Mouse (Mus musculus): ENCODE data around the gene Rbm14. TPM values are rescaled to one million over a fixed set of nuclear protein-coding genes. Genes with fewer than 3 reads are reported as not detected.
"Not testable (repeated sequence)": the region's sequence is repeated elsewhere in the genome, so short reads cannot be mapped to it uniquely, and the experiment has no call there.

Gene Rbm14
- polyA plus RNA-seq, 1 experiment from 2014 or later, result 87.6 TPM

GRCm38 (mm10) chr19:4782891-4783290, 28.5 kb downstream of the Rbm14 start:
- H3K27me3 ChIP-seq, result no peaks in the 10 kb centered on the region
- H3K27ac ChIP-seq, result no peak overlapping the region
- peaks cover 9% of the 10 kb centered on the region for H3K4me1 ChIP-seq
- H3K9me3 ChIP-seq, result no peaks in the 10 kb centered on the region
- peaks cover 88% of the 10 kb centered on the region for H3K36me3 ChIP-seq
- 93% methylated on average over 2 of the region's 2 CpGs for WGBS
- H3K4me3 ChIP-seq, result no peak overlapping the region
- H3K4me2 ChIP-seq, result no peak overlapping the region
- no peak overlapping the region for H3K9ac ChIP-seq
- ATAC-seq (ENCODE audit: insufficient number of reproducible peaks, insufficient read depth, low FRiP score, low TSS enrichment, low read depth), result no peak

GRCm38 (mm10) chr19:4772785-4773184, 38.6 kb downstream of the Rbm14 start:
- Histone ChIP-seq H3K4me3 (no peak overlapping the region), H3K9ac (no peak overlapping the region), H3K4me2 (no peak overlapping the region), H3K36me3 (peaks cover 85% of the 10 kb centered on the region), H3K4me1 (no peaks in the 10 kb centered on the region), H3K27me3 (no peaks in the 10 kb centered on the region), H3K27ac (no peak overlapping the region), H3K9me3 (no peaks in the 10 kb centered on the region)
- no peak for ATAC-seq (ENCODE audit: insufficient number of reproducible peaks, insufficient read depth, low FRiP score, low TSS enrichment, low read depth)
- WGBS, result 89% methylated on average over 3 of the region's 3 CpGs

DNA sequence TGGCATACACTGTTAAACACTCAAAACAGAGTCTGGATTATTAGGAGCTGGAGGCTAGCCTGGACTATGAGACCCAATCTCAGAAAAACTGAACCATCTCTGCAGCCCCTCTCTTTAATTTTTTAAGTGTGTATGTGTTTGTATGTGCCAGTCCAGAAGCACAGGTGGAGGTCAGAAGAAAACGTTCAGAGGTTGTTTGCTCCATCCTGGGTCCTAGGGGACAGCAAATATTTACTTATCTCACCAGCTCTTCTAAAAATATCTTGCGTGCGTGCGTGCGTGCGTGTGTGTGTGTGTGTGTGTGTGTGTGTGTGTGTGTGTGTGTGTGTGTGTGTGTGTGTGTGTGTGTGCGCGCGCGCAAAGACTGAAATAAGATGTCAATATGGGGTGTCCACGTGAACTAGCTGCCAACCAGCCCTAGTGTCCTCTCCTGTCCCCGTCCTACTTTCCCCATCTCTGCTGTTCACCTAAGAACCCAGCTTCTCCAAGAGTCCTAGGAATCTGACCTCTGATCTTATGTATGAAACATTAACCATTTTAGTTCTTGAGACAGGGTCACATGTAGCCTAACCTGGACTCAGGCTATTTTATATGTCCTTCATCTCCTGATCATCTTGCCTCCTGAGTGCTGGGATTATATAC, 43.8 kb downstream of the Rbm14 start:
- Histone ChIP-seq H3K4me3 (no peak overlapping the region), H3K27me3 (no peaks in the 10 kb centered on the region), H3K36me3 (peaks cover 80% of the 10 kb centered on the region), H3K27ac (no peak overlapping the region), H3K9me3 (no peaks in the 10 kb centered on the region), H3K4me1 (no peaks in the 10 kb centered on the region), H3K4me2 (no peak overlapping the region), H3K9ac (no peak overlapping the region)
- WGBS, result 86% methylated on average over 12 of the region's 12 CpGs
- ATAC-seq (ENCODE audit: insufficient number of reproducible peaks, insufficient read depth, low FRiP score, low TSS enrichment, low read depth), result no peak

- 74% methylated on average over 1 of the region's 1 CpGs for WGBS
- no peak overlapping the region for H3K9ac ChIP-seq
- H3K27me3 ChIP-seq, result no peaks in the 10 kb centered on the region
- H3K4me1 ChIP-seq, result peaks cover 10% of the 10 kb centered on the region
- no peak for ATAC-seq (ENCODE audit: insufficient number of reproducible peaks, insufficient read depth, low FRiP score, low TSS enrichment, low read depth)
- H3K9me3 ChIP-seq, result no peaks in the 10 kb centered on the region
- no peak overlapping the region for H3K4me3 ChIP-seq
- peaks cover 63% of the 10 kb centered on the region for H3K36me3 ChIP-seq
- no peak overlapping the region for H3K27ac ChIP-seq
- no peak overlapping the region for H3K4me2 ChIP-seq
Observed at GRCm38 (mm10) chr19:4762876-4763275, 48.6 kb downstream of the Rbm14 start.

DNA sequence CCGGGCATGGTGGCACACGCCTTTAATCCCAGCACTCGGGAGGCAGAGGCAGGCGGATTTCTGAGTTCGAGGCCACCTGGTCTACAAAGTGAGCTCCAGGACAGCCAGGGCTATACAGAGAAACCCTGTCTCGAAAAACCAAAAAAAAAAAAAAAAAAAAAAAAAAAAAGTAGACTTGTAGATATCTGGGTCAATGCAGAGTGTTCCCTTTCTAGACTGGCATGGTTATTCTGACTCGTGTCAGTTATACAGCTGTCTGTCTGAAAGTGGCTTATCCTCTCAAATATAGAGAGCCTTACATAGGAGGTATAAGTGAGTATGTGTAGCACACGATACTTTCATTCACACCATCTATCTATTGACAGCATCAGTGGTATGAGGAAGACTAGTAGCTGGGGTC, 50.9 kb downstream of the Rbm14 start:
- H3K4me1 ChIP-seq, result peaks cover 15% of the 10 kb centered on the region
- not testable (repeated sequence) for H3K4me3 ChIP-seq; H3K27ac ChIP-seq; ATAC-seq (ENCODE audit: insufficient number of reproducible peaks, insufficient read depth, low FRiP score, low TSS enrichment, low read depth); H3K9me3 ChIP-seq; H3K4me2 ChIP-seq; H3K27me3 ChIP-seq; H3K9ac ChIP-seq
- 86% methylated on average over 8 of the region's 8 CpGs for WGBS
- peaks cover 49% of the 10 kb centered on the region for H3K36me3 ChIP-seq

GRCm38 (mm10) chr19:4756921-4757320, 54.5 kb downstream of the Rbm14 start:
- WGBS, result 6% methylated on average over 9 of the region's 9 CpGs
- peak overlapping the region; percentile 79 for H3K4me2 ChIP-seq
- no peaks in the 10 kb centered on the region for H3K27me3 ChIP-seq
- peak overlapping the region; percentile 67 for H3K4me3 ChIP-seq
- ATAC-seq (ENCODE audit: insufficient number of reproducible peaks, insufficient read depth, low FRiP score, low TSS enrichment, low read depth), result no peak
- H3K36me3 ChIP-seq, result peaks cover 23% of the 10 kb centered on the region
- H3K9me3 ChIP-seq, result no peaks in the 10 kb centered on the region
- peak overlapping the region; percentile 85 for H3K9ac ChIP-seq
- H3K4me1 ChIP-seq, result peaks cover 15% of the 10 kb centered on the region
- H3K27ac ChIP-seq, result peak overlapping the region; percentile 97

DNA sequence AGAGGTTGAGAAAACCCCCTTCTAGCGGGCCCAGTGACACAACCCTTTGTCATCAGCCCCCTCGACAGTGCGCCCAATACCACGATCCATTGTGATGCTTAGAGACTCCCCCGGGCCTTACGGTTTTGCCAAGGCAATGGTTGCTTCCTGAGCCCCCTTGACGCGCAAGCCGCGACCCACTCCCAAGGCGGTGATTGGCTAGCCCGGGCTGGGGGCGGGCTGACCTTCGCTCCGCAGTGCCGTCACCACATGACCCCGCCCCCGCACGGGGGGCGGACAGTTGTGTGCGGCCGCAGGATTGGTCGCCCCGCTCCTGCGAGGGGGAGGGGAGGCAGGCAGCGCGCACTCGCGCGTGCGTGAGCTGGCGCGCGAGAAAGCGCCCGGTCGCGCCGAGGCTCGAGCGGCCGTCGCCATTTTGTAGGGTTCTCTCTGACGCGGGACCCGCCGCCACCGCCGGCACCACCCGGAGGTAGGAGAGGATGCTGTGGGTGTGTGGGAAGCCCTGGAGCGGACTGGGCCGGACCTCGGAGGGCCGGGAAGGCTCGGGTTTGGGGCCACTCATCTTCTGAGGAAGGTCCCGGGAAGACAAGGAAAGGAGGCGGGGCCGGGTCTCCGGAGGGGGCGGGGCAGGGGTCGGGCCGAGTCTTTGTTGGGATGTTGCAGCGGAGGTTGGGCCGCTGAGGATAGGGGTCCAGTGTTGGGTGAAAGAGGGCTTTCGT, 55.1 kb downstream of the Rbm14 start, which contains the start of gene Rbm4b:
Gene Rbm4b, plus strand, starts transcription at position 305 of the 719 bp plus-strand sequence.
- no peaks in the 10 kb centered on the region for H3K27me3 ChIP-seq
- peaks cover 15% of the 10 kb centered on the region for H3K4me1 ChIP-seq
- peaks cover 18% of the 10 kb centered on the region for H3K36me3 ChIP-seq
- under 1% methylated on average over 62 of the region's 65 CpGs for WGBS
- H3K9ac ChIP-seq, result peak within 1 kb of the TSS; percentile 85
- H3K4me2 ChIP-seq, result peak within 1 kb of the TSS; percentile 79
- H3K27ac ChIP-seq, result peak within 1 kb of the TSS; percentile 97
- peak; percentile 97 for ATAC-seq (ENCODE audit: insufficient number of reproducible peaks, insufficient read depth, low FRiP score, low TSS enrichment, low read depth)
- H3K9me3 ChIP-seq, result no peaks in the 10 kb centered on the region
- peak within 1 kb of the TSS; percentile 67 for H3K4me3 ChIP-seq

GRCm38 (mm10) chr19:4755565-4756192, 55.8 kb downstream of the Rbm14 start:
- WGBS, result under 1% methylated on average over 10 of the region's 10 CpGs
- Histone ChIP-seq H3K4me3 (peak overlapping the region; percentile 67), H3K27ac (peak overlapping the region; percentile 97), H3K4me1 (peaks cover 15% of the 10 kb centered on the region), H3K4me2 (peak overlapping the region; percentile 79), H3K27me3 (no peaks in the 10 kb centered on the region), H3K36me3 (peaks cover 11% of the 10 kb centered on the region), H3K9me3 (no peaks in the 10 kb centered on the region), H3K9ac (peak overlapping the region; percentile 85)
- peak; percentile 59 for ATAC-seq (ENCODE audit: insufficient number of reproducible peaks, insufficient read depth, low FRiP score, low TSS enrichment, low read depth)

Other genes starting within 250 kb of the Rbm14 start
- 8.7 and 9.9 TPM in 2 replicates for gene Lrfn4, start 196.0 kb downstream of the Rbm14 start, polyA plus RNA-seq (2015; fragmentation: Nextera tagmentation; extraction: Ambion mirVana)
- 62.5 and 66.6 TPM in 2 replicates for gene Rce1, start 186.0 kb downstream of the Rbm14 start, polyA plus RNA-seq (2015; fragmentation: Nextera tagmentation; extraction: Ambion mirVana)
- gene Gm960, start 113.0 kb downstream of the Rbm14 start, polyA plus RNA-seq (2015; fragmentation: Nextera tagmentation; extraction: Ambion mirVana), result 5.2 and 8.0 TPM in 2 replicates
- 2.6 and 2.9 TPM in 2 replicates for gene Sptbn2, start 100.5 kb downstream of the Rbm14 start, polyA plus RNA-seq (2015; fragmentation: Nextera tagmentation; extraction: Ambion mirVana)
- gene Rbm4b, start 55.1 kb downstream of the Rbm14 start, polyA plus RNA-seq (2015; fragmentation: Nextera tagmentation; extraction: Ambion mirVana), result 107 and 114 TPM in 2 replicates
- 82.5 and 98.2 TPM in 2 replicates for gene Rbm4, start 17.7 kb downstream of the Rbm14 start, polyA plus RNA-seq (2015; fragmentation: Nextera tagmentation; extraction: Ambion mirVana)
- gene Gm21992, start within 50 bp of the Rbm14 start, polyA plus RNA-seq (2015; fragmentation: Nextera tagmentation; extraction: Ambion mirVana), result 42.5 and 51.4 TPM in 2 replicates
- 60.9 and 64.3 TPM in 2 replicates for gene Ccs, start 27.7 kb upstream of the Rbm14 start, polyA plus RNA-seq (2015; fragmentation: Nextera tagmentation; extraction: Ambion mirVana)
- gene Ccdc87, start 27.7 kb upstream of the Rbm14 start, polyA plus RNA-seq (2015; fragmentation: Nextera tagmentation; extraction: Ambion mirVana), result 0.06 and 0.26 TPM in 2 replicates
- 40.4 and 45.8 TPM in 2 replicates for gene Ctsf, start 43.5 kb upstream of the Rbm14 start, polyA plus RNA-seq (2015; fragmentation: Nextera tagmentation; extraction: Ambion mirVana)
- 5.1 and 6.3 TPM in 2 replicates for gene Actn3, start 66.3 kb upstream of the Rbm14 start, polyA plus RNA-seq (2015; fragmentation: Nextera tagmentation; extraction: Ambion mirVana)
- 10.4 and 11.1 TPM in 2 replicates for gene Zdhhc24, start 67.0 kb upstream of the Rbm14 start, polyA plus RNA-seq (2015; fragmentation: Nextera tagmentation; extraction: Ambion mirVana)
- gene Bbs1, start 95.0 kb upstream of the Rbm14 start, polyA plus RNA-seq (2015; fragmentation: Nextera tagmentation; extraction: Ambion mirVana), result 4.1 and 5.6 TPM in 2 replicates
- gene Dpp3, start 116.7 kb upstream of the Rbm14 start, polyA plus RNA-seq (2015; fragmentation: Nextera tagmentation; extraction: Ambion mirVana), result 110 and 121 TPM in 2 replicates
- gene Peli3, start 131.5 kb upstream of the Rbm14 start, polyA plus RNA-seq (2015; fragmentation: Nextera tagmentation; extraction: Ambion mirVana), result 4.2 and 6.1 TPM in 2 replicates
- 117 and 118 TPM in 2 replicates for gene Mrpl11, start 150.5 kb upstream of the Rbm14 start, polyA plus RNA-seq (2015; fragmentation: Nextera tagmentation; extraction: Ambion mirVana)
- not detected in 2 replicates for gene Npas4, start 178.7 kb upstream of the Rbm14 start, polyA plus RNA-seq (2015; fragmentation: Nextera tagmentation; extraction: Ambion mirVana)
- gene Slc29a2, start 212.2 kb upstream of the Rbm14 start, polyA plus RNA-seq (2015; fragmentation: Nextera tagmentation; extraction: Ambion mirVana), result 4.3 and 5.8 TPM in 2 replicates
- 47.1 and 49.5 TPM in 2 replicates for gene B4gat1, start 227.2 kb upstream of the Rbm14 start, polyA plus RNA-seq (2015; fragmentation: Nextera tagmentation; extraction: Ambion mirVana)
- gene AC124502.3, start 227.3 kb upstream of the Rbm14 start, polyA plus RNA-seq (2015; fragmentation: Nextera tagmentation; extraction: Ambion mirVana), result 2.3 and 3.5 TPM in 2 replicates
- gene Brms1, start 229.7 kb upstream of the Rbm14 start, polyA plus RNA-seq (2015; fragmentation: Nextera tagmentation; extraction: Ambion mirVana), result 40.6 and 42.9 TPM in 2 replicates
- 0.99 and 1.5 TPM in 2 replicates for gene Rin1, start 238.8 kb upstream of the Rbm14 start, polyA plus RNA-seq (2015; fragmentation: Nextera tagmentation; extraction: Ambion mirVana)